Mouse (Mus musculus): ENCODE measurements around the gene Nek4. TPM values are rescaled to one million over a fixed set of nuclear protein-coding genes. Genes with fewer than 3 reads are reported as not detected.

The Nek4 gene
- 6.4 to 7.6 TPM (median 6.9 TPM) in 4 replicates for total RNA-seq (2023; ENCODE audit: inconsistent age)

GRCm38 (mm10) chr14:30951154-30951825 lies at the start of gene Nek4:
TSS of gene Nek4 (plus strand) at chr14:30951377.

GRCm38 (mm10) chr14:30923375-30924105 lies 27.6 kb upstream of the Nek4 start, which contains the start of gene Itih3:
TSS of gene Itih3 (minus strand) at chr14:30923760.

GRCm38 (mm10) chr14:30943038-30943437 lies 8.1 kb upstream of the Nek4 start, which contains the start of gene Itih1:
TSS of gene Itih1 (minus strand) at chr14:30943289.

GRCm38 (mm10) chr14:31001307-31002205 lies 50.4 kb downstream of the Nek4 start, which contains the start of the genes Glt8d1 and Spcs1:
TSS of gene Glt8d1 (plus strand) at chr14:31001400.
TSS of gene Spcs1 (minus strand) at chr14:31001672.

GRCm38 (mm10) chr14:31018860-31019291 lies 67.7 kb downstream of the Nek4 start, which contains the start of the genes Pbrm1 and Gnl3:
TSS of gene Pbrm1 (plus strand) at chr14:31019138.
TSS of gene Gnl3 (minus strand) at chr14:31019152.

Other genes with a start within 250 kb of the Nek4 start
- 18.5 to 20.3 TPM (median 18.8 TPM) in 4 replicates for gene Sfmbt1, start 236.5 kb upstream of the Nek4 start, total RNA-seq (2023; ENCODE audit: inconsistent age)
- 18.3 to 21.2 TPM (median 18.4 TPM) in 4 replicates for gene Tmem110, start 125.8 kb upstream of the Nek4 start, total RNA-seq (2023; ENCODE audit: inconsistent age)
- 1.3 to 2.3 TPM (median 2.1 TPM) in 4 replicates for gene Mustn1, start 72.2 kb upstream of the Nek4 start, total RNA-seq (2023; ENCODE audit: inconsistent age)
- 0.18 to 0.57 TPM (median 0.34 TPM) in 4 replicates for gene Itih4, start 64.9 kb upstream of the Nek4 start, total RNA-seq (2023; ENCODE audit: inconsistent age)
- not detected in 4 replicates for gene Itih3, start 27.6 kb upstream of the Nek4 start, total RNA-seq (2023; ENCODE audit: inconsistent age)
- gene Itih1, start 8.1 kb upstream of the Nek4 start, total RNA-seq (2023; ENCODE audit: inconsistent age) = not detected in 4 replicates
- gene Glt8d1, start 50.0 kb downstream of the Nek4 start, total RNA-seq (2023; ENCODE audit: inconsistent age) = 12.7 to 14.4 TPM (median 13.7 TPM) in 4 replicates
- 65.2 to 95.5 TPM (median 75.3 TPM) in 4 replicates for gene Spcs1, start 50.3 kb downstream of the Nek4 start, total RNA-seq (2023; ENCODE audit: inconsistent age)
- 75.0 to 87.2 TPM (median 79.0 TPM) in 4 replicates for gene Pbrm1, start 67.8 kb downstream of the Nek4 start, total RNA-seq (2023; ENCODE audit: inconsistent age)
- gene Gnl3, start 67.8 kb downstream of the Nek4 start, total RNA-seq (2023; ENCODE audit: inconsistent age) = 492 to 523 TPM (median 508 TPM) in 4 replicates
- gene Smim4, start 177.6 kb downstream of the Nek4 start, total RNA-seq (2023; ENCODE audit: inconsistent age) = 29.5 to 36.6 TPM (median 32.7 TPM) in 4 replicates
- gene Nt5dc2, start 179.7 kb downstream of the Nek4 start, total RNA-seq (2023; ENCODE audit: inconsistent age) = 0.90 to 2.2 TPM (median 1.5 TPM) in 4 replicates
- gene Stab1, start 217.3 kb downstream of the Nek4 start, total RNA-seq (2023; ENCODE audit: inconsistent age) = 0.60 to 1.9 TPM (median 0.69 TPM) in 4 replicates

Measured in B cell, adult (primary cell).